Mouse (Mus musculus) stomach, embryonic 15.5 days (tissue): ENCODE data around the gene Mamdc2. TPM values are rescaled to one million over a fixed set of nuclear protein-coding genes. Genes with fewer than 3 reads are reported as not detected.

Experiments
- ATAC-seq: fragments of 200-750 bp; cut with Nextera tagmentation; 2 replicates; pipeline ENCODE4 v1.8.0; 2017; ENCODE audit warnings: low read depth, moderate number of reproducible peaks, moderate TSS enrichment; ENCODE audit not compliant: insufficient read depth, low FRiP score
- H3K27ac ChIP-seq: fragments of 300-500 bp; sonication (generic); 2 replicates; pipeline ENCODE4 v1.5.1; 2015; ENCODE audit warnings: mild to moderate bottlenecking, inconsistent platforms
- H3K27me3 ChIP-seq: fragments of 300-500 bp; sonication (generic); replicated peaks from 2 replicates; pipeline ENCODE4 v1.6.1; 2015; ENCODE audit warnings: inconsistent platforms
- H3K36me3 ChIP-seq: fragments of 300-500 bp; sonication (generic); 2 replicates; pipeline ENCODE4 v1.6.1; 2015; ENCODE audit warnings: inconsistent platforms
- H3K4me1 ChIP-seq: fragments of 300-500 bp; sonication (generic); 2 replicates; pipeline ENCODE4 v1.6.1; 2015; ENCODE audit warnings: inconsistent platforms
- H3K4me2 ChIP-seq: fragments of 300-500 bp; sonication (generic); 2 replicates; pipeline ENCODE4 v1.6.1; 2015; ENCODE audit warnings: mild to moderate bottlenecking, inconsistent platforms
- H3K4me3 ChIP-seq: fragments of 300-500 bp; sonication (generic); replicated peaks from 2 replicates; pipeline ENCODE4 v1.5.1; 2015; ENCODE audit warnings: inconsistent platforms
- H3K9ac ChIP-seq: fragments of 300-500 bp; sonication (generic); 2 replicates; pipeline ENCODE4 v1.6.1; 2015; ENCODE audit warnings: inconsistent platforms
- H3K9me3 ChIP-seq: fragments of 300-500 bp; sonication (generic); 2 replicates; pipeline ENCODE4 v1.6.1; 2016; ENCODE audit warnings: inconsistent platforms
- WGBS: fragments of 180-500 bp; shearing (Covaris S2); methylation state at CpG from one replicate; pipeline ENCODE4 v1.1.7; 2015; 5-methylcytosine and 5-hydroxymethylcytosine counted together
- polyA plus RNA-seq: library from polyadenylated mRNA; unstranded; fragments of >200 nt; fragmentation: Nextera tagmentation; extraction: Ambion mirVana; gene quantifications from 2 replicates; pipeline ENCODE4 v1.2.1, GENCODE M21; 2015

The Mamdc2 gene
- polyA plus RNA-seq, 1 experiment from 2014 or later: 4.1 TPM

DNA sequence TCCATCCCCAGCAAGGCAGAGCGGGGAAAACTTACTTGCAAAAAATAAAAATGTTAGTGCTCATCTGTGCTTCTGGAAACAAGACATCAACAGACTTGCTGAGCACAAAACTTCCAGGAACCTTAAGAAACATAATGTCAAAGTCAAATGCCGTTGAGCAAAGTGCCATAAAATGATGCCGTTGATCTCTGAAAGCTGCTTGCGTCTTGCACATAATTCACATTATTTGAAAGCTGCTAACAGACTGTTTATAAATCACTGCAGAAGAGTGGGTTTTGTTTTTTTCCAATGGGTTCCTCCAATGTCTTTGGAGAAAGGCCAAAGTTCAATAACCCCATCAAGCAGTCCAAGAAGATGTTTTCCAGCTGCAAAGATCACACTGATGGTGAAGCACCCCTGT, 37.9 kb downstream of the Mamdc2 start:
- Histone ChIP-seq H3K4me3 (no peak overlapping the region), H3K9ac (no peak overlapping the region), H3K36me3 (no peaks in the 10 kb centered on the region), H3K4me1 (no peaks in the 10 kb centered on the region), H3K27ac (no peak overlapping the region), H3K27me3 (no peaks in the 10 kb centered on the region), H3K9me3 (no peaks in the 10 kb centered on the region), H3K4me2 (no peak overlapping the region)
- ATAC-seq: no peak
- 42% methylated on average over 4 of the region's 4 CpGs for WGBS

DNA sequence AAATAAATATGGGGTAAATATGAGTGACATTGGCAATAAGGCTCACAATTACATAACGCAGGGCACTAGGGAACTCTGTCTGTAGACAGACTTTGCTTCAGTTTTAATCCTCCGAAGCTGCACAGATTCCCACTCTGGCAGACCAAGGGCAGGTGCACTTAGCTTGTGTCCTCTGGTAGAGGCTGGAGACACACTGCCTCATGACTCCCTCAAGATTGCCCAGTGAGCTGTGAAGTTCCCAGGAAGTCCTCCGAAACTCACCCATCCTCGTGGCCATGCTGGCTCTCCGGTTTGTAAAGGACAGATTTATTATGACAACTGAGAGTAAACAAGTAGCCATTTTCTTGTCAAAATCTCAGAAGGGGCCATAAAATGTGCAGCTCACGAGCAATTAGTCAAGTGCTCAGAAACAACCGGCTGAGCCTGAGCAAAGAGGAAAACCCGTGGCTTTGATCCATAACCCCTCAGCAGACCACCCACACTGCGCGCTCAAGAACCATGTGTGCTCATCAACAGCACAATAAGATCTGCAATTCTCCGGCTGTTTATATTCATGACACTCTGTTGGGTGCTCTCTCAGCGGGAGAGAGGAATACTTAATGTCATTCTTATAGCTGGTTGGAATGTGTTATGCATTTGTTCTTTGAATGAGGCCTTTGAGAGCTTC, 46.6 kb downstream of the Mamdc2 start:
- 0 out of 2 replicates have a peak, but pooled peaks cover 7% of the 10 kb centered on the region for H3K4me1 ChIP-seq
- H3K27ac ChIP-seq: peak overlapping the region; percentile 63
- H3K36me3 ChIP-seq: no peaks in the 10 kb centered on the region
- WGBS: 32% methylated on average over 12 of the region's 12 CpGs
- H3K4me2 ChIP-seq: no peak overlapping the region
- H3K27me3 ChIP-seq: no peaks in the 10 kb centered on the region
- ATAC-seq: peak; percentile 35; the same call in 1 of the 2 replicates
- no peak overlapping the region for H3K9ac ChIP-seq
- no peaks in the 10 kb centered on the region for H3K9me3 ChIP-seq
- H3K4me3 ChIP-seq: no peak overlapping the region

DNA sequence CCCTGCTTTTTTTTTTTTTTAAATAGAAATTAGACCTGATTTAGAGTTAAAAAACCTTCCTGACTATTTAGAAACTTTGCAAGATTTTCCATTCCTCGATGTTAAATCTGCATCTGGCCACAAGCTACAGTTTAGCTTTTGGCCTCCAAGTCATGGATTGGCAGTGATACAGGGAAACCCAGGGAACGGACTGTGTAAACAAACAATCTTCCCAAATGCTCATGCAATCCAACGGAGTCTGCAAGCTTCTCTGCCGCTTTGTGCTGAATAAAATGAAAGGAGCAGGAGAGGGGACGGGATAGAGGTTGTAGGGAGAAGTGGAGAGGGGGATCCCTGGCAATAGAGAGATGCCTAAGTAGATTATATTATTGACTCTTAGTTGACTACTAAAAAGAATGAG, 47.8 kb downstream of the Mamdc2 start:
- WGBS: 42% methylated on average over 5 of the region's 5 CpGs

DNA sequence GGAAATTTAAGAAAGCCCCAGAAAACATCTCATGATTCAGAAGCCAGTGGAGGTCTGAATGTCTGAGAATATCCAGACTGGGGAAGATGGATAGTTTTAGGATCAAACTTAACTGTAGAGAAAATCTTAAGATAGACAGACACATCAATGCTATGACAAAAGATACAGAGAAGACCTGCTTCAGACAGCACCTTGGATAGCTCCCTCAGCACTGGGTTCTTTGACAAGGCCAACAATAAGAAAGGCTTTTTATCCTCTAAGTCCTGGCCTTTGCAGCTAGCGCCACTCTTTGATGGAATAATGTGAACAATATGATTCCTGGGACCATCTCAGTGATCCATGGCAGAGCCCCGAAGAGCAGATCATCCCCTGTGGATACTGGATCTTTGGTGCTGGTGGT, 52.3 kb downstream of the Mamdc2 start:
- Histone ChIP-seq H3K9ac (no peak overlapping the region), H3K9me3 (no peaks in the 10 kb centered on the region), H3K4me2 (no peak overlapping the region), H3K27ac (no peak overlapping the region), H3K36me3 (no peaks in the 10 kb centered on the region), H3K4me1 (no peaks in the 10 kb centered on the region), H3K4me3 (no peak overlapping the region), H3K27me3 (no peaks in the 10 kb centered on the region)
- WGBS: 61% methylated on average over 2 of the region's 2 CpGs
- ATAC-seq: no peak

More for the DNA sequence above, 47.8 kb downstream of the Mamdc2 start:
- H3K4me3 ChIP-seq: no peak overlapping the region
- no peaks in the 10 kb centered on the region for H3K36me3 ChIP-seq
- no peak for ATAC-seq
- H3K4me2 ChIP-seq: no peak overlapping the region
- no peak overlapping the region for H3K9ac ChIP-seq
- H3K27ac ChIP-seq: 0 out of 2 replicates have a peak overlapping the region, but pooled peaks have one; percentile 21
- H3K4me1 ChIP-seq: 0 out of 2 replicates have a peak, but pooled peaks cover 7% of the 10 kb centered on the region
- no peaks in the 10 kb centered on the region for H3K27me3 ChIP-seq
- no peaks in the 10 kb centered on the region for H3K9me3 ChIP-seq

DNA sequence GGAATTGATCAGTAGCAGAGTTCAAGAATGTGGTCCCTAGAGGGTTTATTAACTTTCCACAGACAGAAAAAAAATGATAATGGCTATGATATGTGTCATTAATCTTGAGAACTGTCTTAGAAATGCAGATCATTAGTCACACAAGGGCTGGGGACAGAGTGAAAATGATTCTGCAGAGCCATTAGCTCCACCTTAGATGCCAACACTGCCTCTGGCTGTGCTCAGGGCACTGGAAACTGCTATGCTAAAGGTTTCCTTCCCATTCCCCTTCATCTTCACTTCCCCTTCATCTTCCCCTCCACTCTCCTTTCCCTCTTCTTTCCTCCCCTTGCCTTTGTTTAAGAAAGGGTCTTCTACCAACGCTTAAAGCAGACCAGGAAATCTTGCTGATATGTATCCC, 53.6 kb downstream of the Mamdc2 start:
- H3K9ac ChIP-seq: no peak overlapping the region
- 37% methylated on average over 1 of the region's 1 CpGs for WGBS
- H3K36me3 ChIP-seq: no peaks in the 10 kb centered on the region
- no peaks in the 10 kb centered on the region for H3K27me3 ChIP-seq
- H3K9me3 ChIP-seq: no peaks in the 10 kb centered on the region
- H3K4me1 ChIP-seq: no peaks in the 10 kb centered on the region
- H3K4me2 ChIP-seq: no peak overlapping the region
- H3K4me3 ChIP-seq: no peak overlapping the region
- ATAC-seq: no peak
- H3K27ac ChIP-seq: no peak overlapping the region

DNA sequence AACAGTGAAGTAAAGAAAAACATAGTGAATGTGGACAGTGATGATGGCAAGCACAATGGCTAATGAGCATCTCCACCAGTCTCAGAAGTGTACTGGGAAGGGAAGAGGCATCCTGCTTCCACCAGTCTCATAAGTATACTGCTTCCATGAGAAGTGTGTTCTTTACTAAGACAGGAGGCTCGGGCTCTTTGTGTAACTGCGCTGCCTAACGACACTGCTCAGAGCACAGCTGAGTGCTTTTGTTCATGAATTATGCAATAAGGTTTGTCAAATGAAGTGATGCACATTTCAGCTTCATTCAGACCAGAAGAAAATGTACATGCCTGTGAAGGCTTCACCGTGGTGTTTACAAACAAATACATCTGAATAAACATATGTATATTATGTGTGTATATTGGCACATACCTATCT, 59.4 kb downstream of the Mamdc2 start:
- no peak overlapping the region for H3K4me2 ChIP-seq
- H3K27ac ChIP-seq: no peak overlapping the region
- H3K27me3 ChIP-seq: no peaks in the 10 kb centered on the region
- H3K4me3 ChIP-seq: no peak overlapping the region
- H3K9ac ChIP-seq: no peak overlapping the region
- H3K4me1 ChIP-seq: no peaks in the 10 kb centered on the region
- no peak for ATAC-seq
- no peaks in the 10 kb centered on the region for H3K9me3 ChIP-seq
- 51% methylated on average over 4 of the region's 4 CpGs for whole genome bisulfite sequencing
- H3K36me3 ChIP-seq: no peaks in the 10 kb centered on the region

DNA sequence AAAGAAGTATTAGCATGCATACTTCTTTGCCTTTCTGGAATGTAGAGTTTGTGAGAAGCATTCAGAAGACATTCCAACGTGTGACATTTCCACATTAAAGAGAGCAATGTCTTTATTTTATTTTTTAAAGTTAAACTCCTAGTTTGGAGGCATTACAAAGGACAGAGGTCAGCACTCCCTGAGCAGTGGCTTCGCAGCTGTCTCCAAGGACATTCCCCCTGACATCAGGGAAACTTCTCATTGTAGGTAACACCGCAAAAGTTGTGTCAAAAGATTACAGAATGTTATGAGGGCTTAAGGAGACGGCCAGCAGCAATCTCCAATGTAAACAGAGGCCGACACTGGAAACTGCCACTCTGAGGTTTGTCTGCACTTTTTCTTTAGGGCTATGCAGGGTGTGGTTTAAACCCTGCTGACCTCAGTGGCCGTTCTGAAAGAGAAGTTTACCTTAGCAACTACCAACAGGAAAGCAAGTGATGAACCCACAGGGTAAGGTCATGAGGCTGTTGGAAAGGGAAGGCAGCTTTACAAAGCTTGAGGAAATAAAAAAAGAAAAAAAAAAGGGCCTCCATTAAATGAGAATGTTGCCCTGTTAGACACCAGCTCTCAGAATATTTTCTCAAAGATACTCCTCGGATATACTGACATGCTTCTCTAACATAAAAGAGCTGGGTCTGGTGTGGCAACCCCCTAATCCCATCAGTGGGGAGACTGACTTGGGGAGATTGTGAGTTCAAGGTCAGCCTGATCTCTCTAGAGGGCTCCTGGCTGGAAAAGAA, 60.0 kb downstream of the Mamdc2 start:
- Histone ChIP-seq H3K4me2 (no peak overlapping the region), H3K36me3 (no peaks in the 10 kb centered on the region), H3K4me3 (no peak overlapping the region), H3K27me3 (no peaks in the 10 kb centered on the region), H3K27ac (no peak overlapping the region), H3K4me1 (no peaks in the 10 kb centered on the region), H3K9ac (no peak overlapping the region), H3K9me3 (no peaks in the 10 kb centered on the region)
- ATAC-seq: no peak
- 10% methylated on average over 7 of the region's 7 CpGs for WGBS

DNA sequence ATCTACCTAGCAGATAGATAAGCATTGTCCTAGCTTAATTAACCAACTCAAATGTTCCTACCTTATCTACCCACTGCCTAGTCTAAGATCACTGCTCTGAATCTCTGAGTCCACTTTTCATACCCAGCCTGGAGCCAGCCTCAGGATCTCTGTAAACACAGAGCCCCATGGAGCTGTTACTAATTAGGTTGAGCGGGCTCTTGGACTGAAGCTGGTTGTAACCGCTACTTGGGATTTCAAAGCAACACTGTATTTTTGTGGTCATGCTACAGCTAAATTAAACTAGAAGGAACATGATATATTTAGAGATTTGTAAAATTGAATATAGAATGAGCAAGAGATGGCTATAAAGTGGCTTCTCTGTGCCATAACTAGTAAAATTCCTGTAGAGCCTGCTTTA, 65.8 kb downstream of the Mamdc2 start:
- no peaks in the 10 kb centered on the region for H3K9me3 ChIP-seq
- no peak for ATAC-seq
- no peaks in the 10 kb centered on the region for H3K4me1 ChIP-seq
- H3K4me3 ChIP-seq: no peak overlapping the region
- WGBS: 88% methylated on average over 2 of the region's 2 CpGs
- H3K9ac ChIP-seq: no peak overlapping the region
- H3K4me2 ChIP-seq: no peak overlapping the region
- H3K27me3 ChIP-seq: no peaks in the 10 kb centered on the region
- H3K27ac ChIP-seq: no peak overlapping the region
- H3K36me3 ChIP-seq: no peaks in the 10 kb centered on the region

DNA sequence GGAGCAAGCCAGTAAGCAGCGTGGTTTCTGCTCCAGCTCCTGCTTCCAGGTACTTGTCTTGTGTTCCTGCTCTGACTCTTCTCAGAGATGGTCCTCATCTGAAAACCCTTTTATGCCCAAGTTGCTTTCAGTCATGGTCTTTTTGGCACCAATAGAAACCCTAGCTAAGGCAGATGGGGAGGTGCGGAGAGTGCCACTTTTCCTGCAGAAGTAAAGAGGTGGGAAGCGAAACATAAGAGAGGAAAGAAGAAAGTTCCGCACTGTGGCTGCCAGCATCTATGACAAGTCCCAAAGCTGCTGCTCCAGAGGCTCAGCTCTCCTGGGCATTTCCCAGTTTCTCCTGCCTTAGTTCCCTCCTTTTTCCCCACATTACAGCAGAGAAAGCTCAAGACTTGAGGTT, 67.3 kb downstream of the Mamdc2 start:
- H3K27me3 ChIP-seq: no peaks in the 10 kb centered on the region
- 91% methylated on average over 4 of the region's 4 CpGs for WGBS
- no peaks in the 10 kb centered on the region for H3K4me1 ChIP-seq
- H3K9ac ChIP-seq: no peak overlapping the region
- H3K27ac ChIP-seq: no peak overlapping the region
- H3K36me3 ChIP-seq: no peaks in the 10 kb centered on the region
- ATAC-seq: no peak
- no peak overlapping the region for H3K4me3 ChIP-seq
- H3K9me3 ChIP-seq: no peaks in the 10 kb centered on the region
- no peak overlapping the region for H3K4me2 ChIP-seq

DNA sequence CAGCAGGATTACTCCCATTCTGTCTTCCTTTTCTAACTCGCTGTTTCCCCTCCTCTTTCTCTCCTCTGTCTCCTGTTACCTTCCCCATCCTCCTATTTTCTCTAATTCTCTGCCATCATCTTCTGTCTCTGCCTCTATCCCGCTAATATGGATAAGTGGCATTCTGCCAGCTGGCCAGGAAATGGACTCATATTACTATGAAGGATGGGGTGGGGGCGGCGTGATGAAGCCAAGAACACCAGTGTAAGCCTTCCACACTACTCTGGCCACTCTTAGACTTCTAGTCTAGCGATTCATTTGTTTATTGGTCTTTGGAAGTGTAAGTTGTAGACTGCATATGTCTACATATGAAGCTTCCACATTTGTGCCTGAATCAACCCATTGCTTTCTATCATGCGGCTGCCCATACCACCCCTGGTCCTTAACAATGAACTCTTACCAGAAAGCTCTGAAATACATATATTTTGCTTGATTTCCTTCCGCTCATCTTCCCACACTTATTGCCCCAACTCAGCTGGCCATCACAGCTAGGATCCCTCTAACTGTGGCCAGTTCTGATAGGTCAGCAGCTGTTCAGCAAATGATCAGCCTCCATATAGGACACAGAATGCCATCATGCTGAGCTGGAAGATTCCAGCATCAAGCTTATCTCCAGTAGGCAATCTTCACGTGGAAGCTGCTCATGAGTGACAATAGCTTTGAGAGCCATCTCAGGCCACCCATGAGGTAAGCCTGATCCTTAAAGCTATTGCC, 68.3 kb downstream of the Mamdc2 start:
- peak; percentile 14; the same call in 1 of the 2 replicates for ATAC-seq
- no peaks in the 10 kb centered on the region for H3K27me3 ChIP-seq
- WGBS: 54% methylated on average over 8 of the region's 8 CpGs

DNA sequence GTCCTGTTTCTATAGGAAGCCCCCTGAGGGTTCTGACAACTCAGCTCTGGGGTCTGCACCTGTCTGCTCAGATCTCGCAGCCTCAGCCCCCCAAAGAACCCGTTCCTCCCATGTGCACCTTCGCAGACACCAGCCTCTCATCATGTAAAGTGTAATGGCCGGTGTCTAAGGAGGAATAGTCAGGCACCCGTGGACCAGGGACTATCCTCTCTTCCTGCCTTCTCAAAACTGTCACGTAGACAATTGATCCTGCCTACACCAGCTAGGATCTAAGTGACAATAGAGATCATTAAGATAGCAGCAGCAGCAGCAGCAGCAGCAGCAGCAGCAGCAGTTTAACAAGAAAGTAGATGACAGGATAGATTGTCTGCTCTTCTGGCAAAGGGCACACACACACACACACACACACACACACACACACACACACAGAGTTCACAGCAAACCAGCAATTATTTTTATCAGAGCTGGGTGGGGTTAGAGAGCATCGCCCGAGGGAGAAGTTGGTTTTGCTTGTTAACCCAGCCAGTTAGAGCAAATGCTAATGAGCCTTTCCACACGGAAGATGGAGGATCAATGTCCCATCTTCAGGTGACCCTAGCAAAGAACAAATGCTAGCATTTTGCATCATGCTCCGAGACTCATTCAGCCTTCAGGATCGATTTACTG, 71.6 kb downstream of the Mamdc2 start:
- Histone ChIP-seq H3K4me2 (no peak overlapping the region), H3K9ac (no peak overlapping the region), H3K27ac (no peak overlapping the region), H3K4me1 (no peaks in the 10 kb centered on the region), H3K27me3 (no peaks in the 10 kb centered on the region), H3K9me3 (no peaks in the 10 kb centered on the region), H3K36me3 (no peaks in the 10 kb centered on the region), H3K4me3 (no peak overlapping the region)
- ATAC-seq: no peak
- 62% methylated on average over 11 of the region's 11 CpGs for WGBS

More for the DNA sequence above, 68.3 kb downstream of the Mamdc2 start:
- Histone ChIP-seq H3K9me3 (no peaks in the 10 kb centered on the region), H3K27ac (no peak overlapping the region), H3K4me1 (no peaks in the 10 kb centered on the region), H3K4me3 (no peak overlapping the region), H3K9ac (no peak overlapping the region), H3K4me2 (no peak overlapping the region), H3K36me3 (no peaks in the 10 kb centered on the region)
